Mouse (Mus musculus): ENCODE results near the gene Slc5a5.

Gene Slc5a5

DNA sequence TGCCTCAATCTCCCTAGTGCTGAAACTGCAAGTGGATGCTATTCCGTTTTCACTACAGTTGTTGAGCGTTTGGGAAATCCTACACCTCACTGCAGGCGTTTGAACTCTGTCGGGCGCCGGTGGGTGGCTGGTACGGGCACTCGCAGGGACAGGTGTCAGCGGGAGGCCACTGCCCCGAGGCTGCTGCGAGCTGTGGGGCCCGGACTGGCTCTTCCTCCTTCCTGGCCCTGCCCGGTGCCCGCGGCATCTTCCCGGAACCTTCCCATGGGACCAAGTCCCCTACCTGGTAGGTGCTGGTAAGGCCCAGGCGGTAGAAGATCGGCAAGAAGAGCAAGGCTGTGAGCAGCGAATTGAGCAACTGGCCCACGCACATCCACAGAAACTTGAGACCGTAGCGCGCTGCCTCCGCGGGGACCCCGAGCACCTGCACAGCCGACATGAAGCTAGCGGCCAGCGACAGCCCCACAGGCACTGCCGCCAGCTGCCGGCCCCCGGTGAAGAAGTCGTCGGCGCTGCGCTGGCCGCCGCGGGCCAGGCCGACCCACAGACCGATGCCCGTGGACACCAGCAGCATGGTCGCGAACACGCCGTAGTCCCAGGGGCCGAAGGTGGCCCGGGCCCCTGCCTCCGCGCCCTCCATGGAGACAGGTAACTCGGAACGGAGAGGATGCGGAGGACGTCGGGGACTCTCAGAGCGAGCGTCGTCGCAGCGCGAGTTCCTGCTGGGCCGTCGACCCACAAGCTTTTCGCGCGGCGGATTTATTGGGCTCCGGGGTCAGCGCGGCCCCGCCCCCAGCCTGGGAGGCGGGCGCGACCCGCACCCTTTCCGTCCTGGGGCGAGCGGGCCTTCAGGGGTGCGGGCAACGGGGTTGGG, at the start of gene Slc5a5:
Slc5a5 (minus strand) TSS at position 736 of the 874 bp plus-strand sequence.
- in situ Hi-C loops (cut with MboI; ENCODE audit: unreplicated experiment in 2 of 2) = loop anchor here (10.0 to 25.0 kb wide), 3 partner anchors 313 to 770 kb away; partner anchors contain the start of genes Unc13a (in 2 of the 2) and Ocel1 (in 1 of the 2)

DNA sequence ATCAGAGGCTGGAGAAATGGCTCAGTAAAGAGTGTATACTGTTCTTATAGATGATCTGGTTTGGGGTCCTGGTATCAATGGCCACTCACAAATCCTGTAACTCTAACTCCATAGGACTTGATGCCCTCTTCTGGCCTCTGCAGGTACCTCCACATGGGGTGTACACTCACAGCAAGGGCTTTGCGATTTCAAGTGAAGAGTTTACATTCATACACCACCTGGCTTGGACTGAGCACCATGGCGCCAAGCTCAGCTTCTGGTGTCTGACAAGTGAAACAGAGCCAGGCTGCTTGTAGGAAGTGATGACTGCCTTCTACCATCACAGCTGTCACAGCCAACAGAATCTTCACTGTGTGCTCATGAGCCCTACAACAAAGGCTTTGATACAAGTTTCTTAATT, 48.9 kb upstream of the Slc5a5 start:
- in situ Hi-C loops (cut with MboI; ENCODE audit: unreplicated experiment in 2 of 2) = no loop called here

DNA sequence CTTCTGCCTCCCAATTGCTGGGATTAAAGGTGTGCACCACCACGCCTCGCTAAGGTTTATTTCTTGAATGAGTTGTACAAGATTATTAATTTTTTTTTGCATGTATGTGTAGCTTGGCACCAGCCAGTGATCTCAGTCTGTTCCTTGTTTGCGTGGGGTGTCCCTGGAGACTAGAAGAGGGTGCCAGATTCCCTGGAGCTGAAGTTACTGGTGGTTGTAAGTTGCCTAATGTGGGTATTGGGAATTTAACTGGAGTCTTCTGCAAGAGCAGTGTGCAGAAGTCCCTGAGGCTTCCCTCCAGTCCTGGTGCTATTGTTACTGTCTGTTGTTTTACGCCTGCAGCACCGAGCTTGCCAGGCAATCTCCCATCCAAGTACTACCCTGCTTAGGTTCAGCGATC, 44.6 kb upstream of the Slc5a5 start:
- in situ Hi-C loops (cut with MboI; ENCODE audit: unreplicated experiment in 2 of 2) = no loop called here

DNA sequence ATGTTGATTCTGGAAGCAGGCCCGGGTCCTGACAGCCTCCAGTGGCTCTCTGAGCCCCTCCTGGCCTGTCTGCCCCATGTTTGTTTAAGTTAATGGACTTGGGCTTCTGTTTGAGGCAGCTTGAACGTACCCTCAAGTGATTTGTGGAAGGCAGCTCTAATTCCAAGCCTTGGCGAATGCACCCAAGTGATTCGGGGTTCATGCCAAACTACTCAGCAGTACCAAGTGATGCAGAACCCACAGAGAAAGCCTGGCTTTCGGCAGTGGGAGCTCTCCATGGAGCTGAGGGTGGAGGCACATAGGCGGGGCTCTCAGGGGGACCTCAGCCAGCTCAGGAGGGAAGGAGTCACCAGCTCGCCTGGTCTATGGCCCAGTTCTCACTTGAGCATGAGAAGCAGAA, 42.2 kb upstream of the Slc5a5 start:
- in situ Hi-C loops (cut with MboI; ENCODE audit: unreplicated experiment in 2 of 2) = no loop called here

DNA sequence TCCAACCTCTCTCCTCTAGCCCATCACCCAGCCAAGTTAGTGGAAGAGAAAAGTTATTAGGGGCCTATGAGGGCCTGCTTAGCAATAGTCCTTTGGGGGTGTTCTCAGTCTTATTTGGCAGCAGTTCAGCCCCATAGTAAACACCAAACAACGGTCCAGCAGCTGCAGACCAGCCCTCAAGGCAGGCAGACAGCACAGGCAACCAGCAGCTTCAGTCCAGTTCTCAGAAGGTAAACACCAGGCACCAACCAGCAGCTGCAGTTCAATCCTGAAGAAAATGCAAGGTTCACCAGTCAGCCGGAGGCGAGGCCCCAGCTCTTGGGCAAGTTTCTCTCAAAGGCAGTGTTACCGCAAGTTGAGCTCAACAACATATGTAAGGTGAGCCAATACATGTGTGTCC, 40.5 kb upstream of the Slc5a5 start:
- in situ Hi-C loops (cut with MboI; ENCODE audit: unreplicated experiment in 2 of 2) = no loop called here

DNA sequence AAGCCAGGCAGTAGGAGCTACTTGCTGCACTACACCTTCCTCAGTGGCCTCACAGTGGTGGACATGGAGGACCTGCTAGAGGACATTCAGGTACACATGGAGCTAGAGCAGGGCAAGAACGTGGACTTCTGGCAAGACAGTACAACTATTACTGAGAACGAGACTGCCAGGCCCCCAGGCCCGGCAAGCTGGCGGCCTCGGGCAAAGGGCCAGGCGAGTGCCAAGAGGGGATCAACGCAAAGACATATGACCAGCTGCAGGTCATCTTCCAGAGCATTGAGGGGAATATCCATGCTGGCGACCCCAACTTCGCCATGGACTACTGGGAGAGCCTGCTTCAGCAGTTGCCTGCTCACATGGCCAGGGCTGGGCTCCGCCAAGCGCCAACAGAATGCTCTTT, 39.2 kb upstream of the Slc5a5 start:
- in situ Hi-C loops (cut with MboI; ENCODE audit: unreplicated experiment in 2 of 2) = no loop called here

DNA sequence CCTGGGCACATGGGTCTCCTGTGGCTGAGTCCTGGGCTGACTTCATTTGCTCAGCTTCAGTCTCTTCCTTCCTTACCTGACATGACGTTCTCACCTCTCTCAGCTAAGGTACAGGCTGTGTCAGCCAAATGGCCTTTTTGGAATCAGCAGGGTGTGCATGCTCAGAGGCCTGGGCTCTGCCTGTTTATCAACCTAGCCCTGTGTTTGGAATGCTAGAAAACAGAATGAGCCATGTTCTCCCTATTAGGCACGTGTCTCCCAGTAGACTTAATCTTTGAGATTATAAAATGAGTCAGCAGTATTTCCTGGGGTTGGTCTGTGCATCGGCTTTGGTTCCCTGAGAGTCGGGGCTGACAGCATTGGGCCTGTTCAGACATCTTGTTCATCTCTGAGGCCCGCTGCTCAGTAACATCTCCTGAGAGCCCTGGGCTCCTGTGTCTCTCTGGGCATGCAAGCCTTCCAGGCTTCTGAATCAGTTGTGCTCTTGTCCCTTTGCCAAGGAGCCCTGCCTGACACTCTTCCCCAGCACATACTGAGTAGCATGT, 36.3 kb upstream of the Slc5a5 start:
- in situ Hi-C loops (cut with MboI; ENCODE audit: unreplicated experiment in 2 of 2) = no loop called here

DNA sequence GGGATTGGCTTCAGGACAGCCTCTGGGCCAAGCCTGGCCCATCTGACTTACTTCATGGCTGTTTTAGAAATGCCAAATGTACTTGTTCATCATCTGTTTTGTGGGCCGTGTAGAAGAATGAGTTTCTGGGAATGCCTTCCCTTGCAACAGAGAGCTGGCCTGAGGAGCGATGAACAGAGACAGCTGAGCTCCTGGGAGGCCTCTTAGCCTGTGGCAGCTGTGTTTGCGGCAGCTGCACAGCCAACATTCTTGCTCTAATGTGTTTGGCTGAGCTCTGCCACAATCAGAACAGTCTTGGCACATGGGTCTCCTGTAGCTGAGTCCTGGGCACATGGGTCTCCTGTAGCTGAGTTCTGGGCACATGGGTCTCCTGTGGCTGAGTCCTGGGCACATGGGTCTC, 35.5 kb upstream of the Slc5a5 start:
- in situ Hi-C loops (cut with MboI; ENCODE audit: unreplicated experiment in 2 of 2) = no loop called here

DNA sequence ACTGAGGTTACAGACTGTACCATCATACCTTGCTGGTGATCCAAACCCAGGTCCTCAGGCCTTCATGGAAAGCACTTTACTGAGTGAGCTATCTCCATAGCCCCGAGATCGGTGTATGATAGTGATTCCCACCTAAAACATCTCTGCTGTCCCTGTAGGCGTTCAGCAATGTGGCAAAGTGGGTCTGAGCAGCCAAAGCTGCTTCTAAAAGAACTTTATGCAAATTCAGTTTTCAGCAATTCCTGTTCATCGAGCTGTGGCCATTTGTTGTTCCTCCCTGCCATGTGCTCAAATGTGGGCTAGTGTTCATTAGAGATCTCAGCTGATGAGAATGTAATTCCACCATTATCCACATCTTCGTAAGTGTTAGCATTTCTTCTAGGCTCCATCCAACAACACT, 33.8 kb upstream of the Slc5a5 start:
- in situ Hi-C loops (cut with MboI; ENCODE audit: unreplicated experiment in 2 of 2) = no loop called here

DNA sequence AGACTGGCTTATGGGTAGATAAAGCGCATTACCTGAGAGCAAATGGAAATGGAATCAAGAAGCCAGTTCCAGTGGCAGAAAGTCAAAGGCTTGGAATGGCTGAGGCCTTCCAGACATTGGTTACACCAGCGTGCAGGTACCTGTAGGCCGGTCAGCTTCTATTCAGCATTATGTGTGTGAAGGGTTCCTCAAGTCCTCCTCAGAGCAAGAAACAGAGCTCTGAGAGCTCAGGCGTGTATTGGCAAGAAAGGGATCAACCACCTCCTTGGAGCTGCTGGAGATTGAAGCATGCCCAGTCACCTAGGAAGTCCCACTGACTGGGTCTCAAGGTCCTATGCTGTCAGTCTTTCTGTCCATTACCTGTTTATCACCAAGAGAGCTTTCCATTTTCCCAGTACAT, 33.2 kb upstream of the Slc5a5 start:
- in situ Hi-C loops (cut with MboI; ENCODE audit: unreplicated experiment in 2 of 2) = no loop called here

DNA sequence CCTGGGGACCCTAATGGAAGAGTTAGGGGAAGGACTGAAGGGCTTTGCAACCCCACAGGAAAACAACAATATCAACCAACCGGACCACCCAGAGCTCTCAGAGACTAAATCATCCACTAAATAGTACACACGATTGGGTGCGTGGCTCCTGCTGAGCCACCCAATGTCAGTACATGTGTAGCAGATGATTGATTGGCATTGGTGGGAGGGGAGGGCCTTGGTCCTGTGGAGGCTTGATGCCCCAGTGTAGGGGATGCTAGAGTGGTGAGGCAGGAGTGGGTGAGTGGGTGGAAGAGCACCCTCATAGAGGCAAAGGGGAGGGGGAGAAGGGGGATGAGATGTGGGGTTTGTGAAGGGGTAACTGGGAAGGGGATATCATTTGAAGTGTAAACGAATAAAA, 31.6 kb upstream of the Slc5a5 start:
- in situ Hi-C loops (cut with MboI; ENCODE audit: unreplicated experiment in 2 of 2) = loop anchor here in 1 of 2 experiments (25.0 kb wide), 1 partner anchor 288 kb away; no protein-coding TSS in a partner anchor

DNA sequence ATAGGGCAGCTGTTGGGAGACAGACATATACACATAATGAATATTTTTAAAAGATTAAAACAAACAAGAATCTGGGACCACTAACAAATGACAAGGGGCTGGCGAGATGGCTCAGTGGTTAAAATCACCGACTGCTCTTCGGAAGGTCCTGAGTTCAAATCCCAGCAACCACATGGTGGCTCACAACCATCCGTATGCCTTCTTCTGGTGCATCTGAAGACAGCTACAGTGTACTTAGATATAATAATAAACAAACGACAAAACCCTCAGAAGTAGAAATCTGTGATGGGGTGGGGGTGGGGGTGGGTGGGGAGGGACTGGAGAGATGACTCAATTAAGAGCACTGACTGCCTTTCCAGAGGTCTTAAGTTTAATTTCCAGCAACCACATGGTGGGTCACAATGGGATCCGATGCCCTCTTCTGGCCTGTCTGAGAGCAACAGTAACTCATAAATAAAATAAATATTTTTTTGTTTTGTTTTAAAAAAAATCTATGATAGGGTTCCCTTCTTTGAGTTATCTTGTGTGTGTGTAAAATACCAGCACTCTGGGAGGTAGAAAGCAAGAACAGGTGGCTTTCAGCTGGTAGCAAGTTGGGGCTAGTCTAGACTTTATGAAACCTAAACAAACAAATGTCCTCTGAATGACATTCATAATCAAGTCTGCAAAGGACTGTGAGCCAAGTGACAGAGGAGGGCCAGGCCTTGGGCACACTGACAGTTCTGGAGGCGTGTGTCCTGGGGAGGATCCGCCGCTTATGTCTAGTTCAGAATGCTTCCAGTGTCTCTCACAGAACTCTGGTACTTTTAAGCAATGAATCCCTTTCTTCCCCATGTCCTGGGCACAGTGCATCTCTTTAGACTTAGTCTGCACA, 27.7 kb upstream of the Slc5a5 start:
- in situ Hi-C loops (cut with MboI; ENCODE audit: unreplicated experiment in 2 of 2) = loop anchor here in 1 of 2 experiments (25.0 kb wide), 1 partner anchor 292 kb away; no protein-coding TSS in a partner anchor

DNA sequence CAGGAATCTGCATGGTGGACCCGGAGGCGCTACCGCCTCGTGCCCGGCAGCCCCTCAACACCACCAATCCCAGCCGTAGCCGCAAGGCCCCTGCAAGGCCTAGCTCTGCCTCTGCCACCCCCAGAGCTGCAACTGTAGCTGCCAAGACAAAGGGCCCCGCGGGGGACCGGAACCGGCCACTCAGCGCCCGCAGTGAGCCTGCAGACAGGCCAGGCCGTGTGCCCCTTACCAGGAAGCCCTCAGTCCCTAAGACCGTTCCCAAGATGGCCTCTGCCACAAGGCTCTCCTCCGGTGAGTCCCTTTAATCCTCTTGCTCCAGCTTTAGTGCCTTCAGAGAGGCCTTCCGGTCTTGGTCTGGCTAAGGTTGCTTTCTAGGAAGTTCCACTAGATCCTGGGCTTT, 22.1 kb upstream of the Slc5a5 start:
- in situ Hi-C loops (cut with MboI; ENCODE audit: unreplicated experiment in 2 of 2) = loop anchor here in 1 of 2 experiments (25.0 kb wide), 1 partner anchor 298 kb away; no protein-coding TSS in a partner anchor

DNA sequence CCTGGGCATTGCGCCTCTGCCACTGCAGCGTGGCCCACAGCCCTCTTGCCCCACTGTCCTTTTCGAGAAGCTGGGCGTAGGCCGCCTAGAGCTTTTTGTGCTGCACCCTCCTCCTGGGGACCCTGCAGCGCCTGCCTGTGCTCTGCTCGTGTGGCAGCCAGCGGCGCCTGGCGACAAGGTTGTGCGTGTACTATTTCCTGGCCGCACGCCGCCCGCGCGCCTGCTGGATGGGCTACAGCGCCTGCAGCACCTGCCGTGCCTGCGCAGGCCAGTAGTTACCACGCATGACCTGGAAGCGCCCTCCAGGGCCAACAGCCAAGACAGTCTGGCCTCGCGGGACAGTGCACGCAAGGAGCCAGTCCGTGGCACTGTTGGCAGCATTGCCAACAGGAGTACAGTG, 21.0 kb upstream of the Slc5a5 start:
- in situ Hi-C loops (cut with MboI; ENCODE audit: unreplicated experiment in 2 of 2) = loop anchor here in 1 of 2 experiments (25.0 kb wide), 1 partner anchor 299 kb away; no protein-coding TSS in a partner anchor

DNA sequence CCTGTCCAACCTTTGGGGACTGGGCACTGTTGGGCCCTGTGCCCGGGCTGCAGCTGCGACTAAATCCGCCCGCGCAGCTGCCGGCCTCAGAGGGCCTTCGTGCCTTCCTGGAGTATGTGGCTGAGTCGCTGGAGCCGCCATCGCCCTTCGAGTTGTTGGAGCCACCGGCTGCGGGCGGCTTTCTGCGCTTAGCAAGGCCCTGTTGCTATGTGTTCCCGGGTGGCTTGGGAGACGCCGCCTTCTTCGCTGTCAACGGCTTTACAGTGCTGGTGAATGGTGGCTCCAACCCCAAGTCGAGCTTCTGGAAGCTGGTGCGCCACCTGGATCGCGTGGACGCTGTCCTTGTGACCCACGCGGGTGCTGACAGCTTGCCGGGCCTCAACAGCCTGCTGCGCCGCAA, 20.4 kb upstream of the Slc5a5 start:
- in situ Hi-C loops (cut with MboI; ENCODE audit: unreplicated experiment in 2 of 2) = loop anchor here in 1 of 2 experiments (25.0 kb wide), 1 partner anchor 299 kb away; no protein-coding TSS in a partner anchor

DNA sequence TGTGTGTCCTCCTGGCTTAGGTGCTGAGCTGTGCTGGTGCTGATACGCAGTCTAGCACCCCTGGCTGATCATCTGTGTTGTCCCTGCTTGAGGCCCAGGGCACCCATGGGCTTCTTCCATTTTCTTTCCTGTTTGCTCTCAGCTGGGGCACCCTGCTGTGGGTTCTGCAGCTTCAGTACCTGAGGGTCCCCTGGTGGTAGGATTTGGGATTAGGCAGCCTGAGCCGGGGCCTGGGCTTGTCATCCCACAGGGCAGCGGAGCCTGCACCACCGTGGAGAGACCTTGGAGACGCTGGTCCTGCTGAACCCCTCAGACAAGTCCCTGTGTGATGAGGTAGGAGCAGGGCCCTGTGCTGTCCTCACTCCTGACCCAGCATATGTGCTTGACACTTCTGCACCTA, 19.0 kb upstream of the Slc5a5 start:
- in situ Hi-C loops (cut with MboI; ENCODE audit: unreplicated experiment in 2 of 2) = loop anchor here in 1 of 2 experiments (25.0 kb wide), 1 partner anchor 301 kb away; no protein-coding TSS in a partner anchor

DNA sequence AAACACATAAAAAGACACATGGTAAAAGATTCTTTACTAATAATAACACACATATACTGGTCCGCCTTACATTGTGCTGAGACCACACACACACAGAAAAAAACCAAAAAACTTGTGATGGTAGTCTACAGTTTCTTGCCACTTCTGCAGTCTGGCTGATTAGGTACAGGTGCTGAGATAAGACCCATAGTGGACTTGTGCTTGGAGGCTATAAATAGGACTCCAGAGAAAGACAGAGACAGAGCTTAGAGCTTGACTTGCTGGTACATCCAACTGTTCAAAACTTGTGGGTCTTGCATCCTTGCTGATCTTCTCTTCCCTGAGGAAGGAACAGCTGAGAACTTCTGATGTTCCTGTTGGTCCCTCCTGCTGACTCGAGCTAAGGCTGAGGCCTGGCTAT, 15.0 kb upstream of the Slc5a5 start:
- in situ Hi-C loops (cut with MboI; ENCODE audit: unreplicated experiment in 2 of 2) = loop anchor here in 1 of 2 experiments (25.0 kb wide), 1 partner anchor 305 kb away; no protein-coding TSS in a partner anchor

DNA sequence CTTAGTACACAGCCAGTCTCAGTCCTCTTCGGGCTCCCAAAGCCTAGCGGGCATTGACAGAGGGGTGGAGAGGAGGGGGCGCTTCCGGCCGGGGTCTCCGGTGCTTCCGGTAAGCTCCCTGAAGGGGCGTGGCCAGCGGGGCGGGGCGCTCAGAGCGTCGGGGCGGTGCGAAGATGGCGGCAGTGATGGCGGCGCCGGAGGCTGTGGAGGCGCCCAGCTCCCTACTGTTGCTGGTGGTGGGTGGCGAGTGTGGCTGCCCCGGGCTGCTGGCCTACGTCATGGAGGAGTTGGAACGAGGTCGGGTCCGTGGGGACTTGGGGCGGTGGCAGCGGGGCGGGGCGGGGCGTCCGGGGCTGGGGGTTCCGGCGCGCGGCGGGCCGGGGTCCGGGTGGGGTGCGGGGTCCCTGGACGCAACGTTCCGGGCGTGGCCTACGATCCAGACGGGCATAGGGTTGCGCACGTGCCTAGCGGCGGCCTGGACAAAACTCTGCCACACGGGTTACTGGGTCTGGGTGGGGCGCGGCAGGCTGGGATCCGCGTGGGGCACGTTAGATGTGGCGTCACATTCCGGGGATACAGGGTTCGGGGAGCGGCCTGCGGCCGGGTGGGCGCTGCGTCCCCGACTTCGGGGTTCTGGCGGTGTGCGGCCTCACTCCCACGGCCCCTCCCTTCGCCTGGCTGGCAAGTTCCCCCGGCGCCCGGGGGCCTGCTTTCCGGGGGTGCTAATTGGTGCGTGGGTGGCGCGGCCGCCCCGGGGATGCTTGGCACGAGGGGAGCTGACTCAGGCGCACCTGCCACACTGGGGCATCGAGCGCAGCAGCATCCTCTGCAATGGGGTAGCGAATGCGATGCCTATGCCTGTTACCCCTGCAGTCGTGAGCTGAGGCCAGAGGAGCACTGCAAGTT, 13.5 kb upstream of the Slc5a5 start, which contains the start of gene Map1s:
Map1s (plus strand) TSS at position 102 of the 906 bp plus-strand sequence.
- in situ Hi-C loops (cut with MboI; ENCODE audit: unreplicated experiment in 2 of 2) = loop anchor here in 1 of 2 experiments (25.0 kb wide), 1 partner anchor 306 kb away; no protein-coding TSS in a partner anchor

DNA sequence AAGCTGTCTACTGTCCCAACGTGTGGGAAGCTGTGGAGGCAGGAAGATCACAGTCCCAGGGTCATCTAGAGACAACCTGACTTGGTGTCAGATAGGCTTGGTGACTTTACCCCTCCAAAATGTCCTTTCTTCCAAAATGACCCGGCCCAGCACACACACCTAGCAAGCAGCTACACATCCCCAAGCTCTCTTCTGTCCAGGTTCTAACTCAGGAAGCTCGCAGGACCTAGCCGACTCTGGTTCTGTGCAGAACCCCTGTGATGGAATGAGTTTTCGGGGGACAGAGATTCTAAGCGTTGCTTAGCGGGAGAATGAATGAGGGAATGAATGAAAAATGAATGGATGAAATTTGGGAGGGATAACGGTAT, 12.9 kb upstream of the Slc5a5 start:
- in situ Hi-C loops (cut with MboI; ENCODE audit: unreplicated experiment in 2 of 2) = loop anchor here in 1 of 2 experiments (25.0 kb wide), 1 partner anchor 307 kb away; no protein-coding TSS in a partner anchor
